Mouse (Mus musculus) macrophage (primary cell): ENCODE measurements around the gene Mrps6. TPM values are rescaled to one million over a fixed set of nuclear protein-coding genes. Genes with fewer than 3 reads are reported as not detected.

ENCODE experiments used
- H3K27ac ChIP-seq: fragments of 350-480 bp; formaldehyde crosslinking; 2 replicates; pipeline ENCODE4 v1.9.0; 2021
- H3K36me3 ChIP-seq: fragments of 350-480 bp; formaldehyde crosslinking; 2 replicates; pipeline ENCODE4 v1.9.0; 2021; ENCODE audit errors: inconsistent target
- H3K4me3 ChIP-seq: fragments of 350-480 bp; formaldehyde crosslinking; 2 replicates; pipeline ENCODE4 v1.9.0; 2021; ENCODE audit errors: inconsistent target
- H3K79me2 ChIP-seq: fragments of 350-480 bp; formaldehyde crosslinking; 2 replicates; pipeline ENCODE4 v1.9.0; 2021; ENCODE audit errors: inconsistent target
- WGBS: methylation state at CpG from one replicate; pipeline ENCODE4 v1.1.7; 2026; ENCODE audit warnings: inconsistent platforms; ENCODE audit not compliant: missing documents; 5-methylcytosine and 5-hydroxymethylcytosine counted together
- polyA plus RNA-seq: library from polyadenylated mRNA; stranded (reverse); fragments of 250-400 nt; gene quantifications from 3 replicates; pipeline ENCODE4 v1.2.4, GENCODE M21; 2018; ENCODE audit warnings: inconsistent platforms
- total RNA-seq, 78 experiments: library from RNA; depleted of rRNA; stranded (reverse); fragments of 250-400 nt; gene quantifications; 1 replicate in 9 of 78; 2 replicates in 24 of 78; 3 replicates in 43 of 78; 4 replicates in 2 of 78; pipeline ENCODE4 v1.2.4; 2018; ENCODE audit warnings: inconsistent platforms in 56 of 78

Mrps6 gene
- 10 to 100 TPM in 9 of 26 experiments, 1 to 10 TPM in 17; 1.8 to 30.7 (median 6.1) TPM for total RNA-seq (2018; cell fraction: chromatin; rRNA removed)
- total RNA-seq (2018; cell fraction: cytosol; rRNA removed) = 10 to 100 TPM; 12.0 to 30.1 (median 19.2) TPM
- 10 to 100 TPM in 10 of 26 experiments, 1 to 10 TPM in 16; 2.7 to 27.7 (median 8.3) TPM for total RNA-seq (2018; cell fraction: nucleus; rRNA removed)
- polyA plus RNA-seq = 18.9 to 32.5 TPM (median 22.6 TPM) in 3 replicates

GRCm38 (mm10) chr16:92057852-92058643 is at the start of gene Mrps6, which contains the start of the genes Gm49711 and Slc5a3:
Gene Mrps6, plus strand, starts transcription at chr16:92058270.
Gene Gm49711, plus strand, starts transcription at chr16:92058316.
Gene Slc5a3, plus strand, starts transcription at chr16:92058322.
- no peak within 1 kb of the TSS for H3K27ac ChIP-seq
- 1% methylated on average over 73 of the region's 99 CpGs for WGBS
- H3K36me3 ChIP-seq = no peaks in the 10 kb centered on the region
- peak within 1 kb of the TSS; percentile 40 for H3K4me3 ChIP-seq
- H3K79me2 ChIP-seq = peaks cover 17% of the 10 kb centered on the region

- WGBS = 100% methylated on average over 2 of the region's 2 CpGs
Measured at GRCm38 (mm10) chr16:92009586-92009985, 48.5 kb upstream of the Mrps6 start.

GRCm38 (mm10) chr16:92016792-92017191 is 41.3 kb upstream of the Mrps6 start:
- H3K4me3 ChIP-seq = no peak overlapping the region
- no peaks in the 10 kb centered on the region for H3K79me2 ChIP-seq
- no peaks in the 10 kb centered on the region for H3K36me3 ChIP-seq
- no peak overlapping the region for H3K27ac ChIP-seq
- 64% methylated on average over 8 of the region's 8 CpGs for WGBS

More at GRCm38 (mm10) chr16:92009586-92009985, 48.5 kb upstream of the Mrps6 start:
- Histone ChIP-seq H3K79me2 (no peaks in the 10 kb centered on the region), H3K27ac (no peak overlapping the region), H3K36me3 (no peaks in the 10 kb centered on the region), H3K4me3 (no peak overlapping the region)

- 6% methylated on average over 23 of the region's 26 CpGs for WGBS
- Histone ChIP-seq H3K79me2 (no peaks in the 10 kb centered on the region), H3K36me3 (no peaks in the 10 kb centered on the region), H3K4me3 (peak overlapping the region; percentile 30), H3K27ac (peak overlapping the region; percentile 27; the same call in 1 of the 2 replicates)
Measured at GRCm38 (mm10) chr16:92019141-92020118, 38.6 kb upstream of the Mrps6 start.

GRCm38 (mm10) chr16:92021656-92022400 is 36.2 kb upstream of the Mrps6 start:
- H3K27ac ChIP-seq = no peak overlapping the region
- WGBS = 77% methylated on average over 12 of the region's 12 CpGs
- H3K79me2 ChIP-seq = no peaks in the 10 kb centered on the region
- H3K4me3 ChIP-seq = no peak overlapping the region
- no peaks in the 10 kb centered on the region for H3K36me3 ChIP-seq

- WGBS = 86% methylated on average over 19 of the region's 20 CpGs
- no peaks in the 10 kb centered on the region for H3K79me2 ChIP-seq
- no peak overlapping the region for H3K4me3 ChIP-seq
Measured at GRCm38 (mm10) chr16:92022494-92023283, 35.4 kb upstream of the Mrps6 start.

GRCm38 (mm10) chr16:92033286-92033685 is 24.8 kb upstream of the Mrps6 start:
- H3K36me3 ChIP-seq = no peaks in the 10 kb centered on the region
- H3K4me3 ChIP-seq = no peak overlapping the region
- no peak overlapping the region for H3K27ac ChIP-seq
- no peaks in the 10 kb centered on the region for H3K79me2 ChIP-seq
- 81% methylated on average over 3 of the region's 3 CpGs for WGBS

More at GRCm38 (mm10) chr16:92022494-92023283, 35.4 kb upstream of the Mrps6 start:
- Histone ChIP-seq H3K27ac (no peak overlapping the region), H3K36me3 (no peaks in the 10 kb centered on the region)

- H3K27ac ChIP-seq = no peak overlapping the region
- no peaks in the 10 kb centered on the region for H3K79me2 ChIP-seq
- WGBS = 85% methylated on average over 5 of the region's 5 CpGs
- H3K4me3 ChIP-seq = no peak overlapping the region
- H3K36me3 ChIP-seq = no peaks in the 10 kb centered on the region
Measured at GRCm38 (mm10) chr16:92034676-92035075, 23.4 kb upstream of the Mrps6 start.

GRCm38 (mm10) chr16:92036701-92037100 is 21.4 kb upstream of the Mrps6 start:
- no peak overlapping the region for H3K27ac ChIP-seq
- no peaks in the 10 kb centered on the region for H3K36me3 ChIP-seq
- 91% methylated on average over 8 of the region's 8 CpGs for WGBS
- no peak overlapping the region for H3K4me3 ChIP-seq
- no peaks in the 10 kb centered on the region for H3K79me2 ChIP-seq

- Histone ChIP-seq H3K4me3 (no peak overlapping the region), H3K27ac (no peak overlapping the region), H3K36me3 (no peaks in the 10 kb centered on the region), H3K79me2 (no peaks in the 10 kb centered on the region)
- WGBS = 49% methylated on average over 21 of the region's 21 CpGs
Measured at GRCm38 (mm10) chr16:92037891-92038607, 20.0 kb upstream of the Mrps6 start.

GRCm38 (mm10) chr16:92039421-92039820 is 18.6 kb upstream of the Mrps6 start:
- no peak overlapping the region for H3K4me3 ChIP-seq
- no peaks in the 10 kb centered on the region for H3K36me3 ChIP-seq
- 0 out of 2 replicates have a peak overlapping the region, but pooled peaks have one; percentile 24 for H3K27ac ChIP-seq
- H3K79me2 ChIP-seq = no peaks in the 10 kb centered on the region
- WGBS = 73% methylated on average over 7 of the region's 7 CpGs

GRCm38 (mm10) chr16:92039966-92040365 is 18.1 kb upstream of the Mrps6 start:
- Histone ChIP-seq H3K36me3 (no peaks in the 10 kb centered on the region), H3K27ac (no peak overlapping the region), H3K4me3 (no peak overlapping the region), H3K79me2 (no peaks in the 10 kb centered on the region)
- 92% methylated on average over 11 of the region's 11 CpGs for WGBS
